Mouse (Mus musculus) MEL (cell line): ENCODE measurements around the gene Vps13c. TPM values are rescaled to one million over a fixed set of nuclear protein-coding genes. Genes with fewer than 3 reads are reported as not detected.

ENCODE experiments used
- DNase-seq: peaks from one replicate; pipeline ENCODE4 v3.0.0; 2011; ENCODE audit warnings: low read depth, low spot score
- H3K27ac ChIP-seq: 2 replicates; pipeline ENCODE4 v1.5.1; 2012; ENCODE audit warnings: low read depth, mild to moderate bottlenecking, control low read depth, low read length, moderate library complexity; ENCODE audit not compliant: control insufficient read depth
- H3K27me3 ChIP-seq, 2 experiments: fragments of 150-350 bp in 1 of 2; sonication (generic) in 1 of 2; 2 replicates each; pipeline ENCODE4 v1.6.1; 2012; ENCODE audit warnings: low read length in 2 of 2, mild to moderate bottlenecking in 2 of 2, improper control_type of control experiment in 1 of 2, moderate library complexity in 1 of 2; ENCODE audit not compliant: insufficient read depth in 2 of 2, control insufficient read depth in 1 of 2
- H3K36me3 ChIP-seq, 2 experiments: 2 replicates each; pipeline ENCODE4 v1.6.1; 2012 to 2014; ENCODE audit warnings: low read length in 2 of 2, improper control_type of control experiment in 1 of 2, inconsistent platforms in 1 of 2, mild to moderate bottlenecking in 1 of 2; ENCODE audit not compliant: insufficient read depth in 2 of 2, control insufficient read depth in 1 of 2
- H3K4me1 ChIP-seq, 2 experiments: fragments of 150-350 bp in 1 of 2; sonication (generic) in 1 of 2; 2 replicates each; pipeline ENCODE4 v1.6.1; 2012; ENCODE audit warnings: low read length in 2 of 2, improper control_type of control experiment in 1 of 2, mild to moderate bottlenecking in 1 of 2; ENCODE audit not compliant: insufficient read depth in 2 of 2, control insufficient read depth in 1 of 2
- H3K4me3 ChIP-seq, 2 experiments: fragments of 150-350 bp in 1 of 2; sonication (generic) in 1 of 2; 2 replicates each; pipeline ENCODE4 v1.5.1; 2012; ENCODE audit warnings: low read depth in 2 of 2, low read length in 2 of 2, mild to moderate bottlenecking in 2 of 2, moderate library complexity in 2 of 2, control low read depth in 1 of 2, improper control_type of control experiment in 1 of 2; ENCODE audit not compliant: control insufficient read depth in 1 of 2, insufficient read depth in 1 of 2
- H3K79me2 ChIP-seq: 2 replicates; pipeline ENCODE4 v1.6.1; 2012; ENCODE audit warnings: mild to moderate bottlenecking, low read length, moderate library complexity; ENCODE audit not compliant: control insufficient read depth, poor library complexity, insufficient read depth
- H3K9ac ChIP-seq: 2 replicates; pipeline ENCODE4 v1.6.1; 2012; ENCODE audit warnings: low read depth, mild to moderate bottlenecking, control low read depth, low read length, moderate library complexity; ENCODE audit not compliant: control insufficient read depth, poor library complexity, severe bottlenecking
- H3K9me3 ChIP-seq: fragments of 150-350 bp; sonication (generic); replicated peaks from 2 replicates; pipeline ENCODE4 v1.6.1; 2012; ENCODE audit warnings: mild to moderate bottlenecking, low read length, improper control_type of control experiment, moderate library complexity; ENCODE audit not compliant: insufficient read depth
- CTCF ChIP-seq, 3 experiments: IDR thresholded peaks in 2 of 3; conservative IDR thresholded peaks in 1 of 3; 2 replicates each; pipeline ENCODE4 v1.5.1; 2011 to 2012; ENCODE audit warnings: low read length in 3 of 3, low read depth in 2 of 3, mild to moderate bottlenecking in 2 of 3, improper control_type of control experiment in 1 of 3, inconsistent platforms in 1 of 3, mixed read lengths in 1 of 3, moderate library complexity in 1 of 3; ENCODE audit not compliant: control insufficient read depth in 1 of 3, insufficient read depth in 1 of 3, poor library complexity in 1 of 3, severe bottlenecking in 1 of 3
- ELF1 ChIP-seq: IDR thresholded peaks from 2 replicates; pipeline ENCODE4 v1.6.1; 2014; ENCODE audit warnings: low read depth, mild to moderate bottlenecking, inconsistent platforms, low read length, improper control_type of control experiment, moderate library complexity
- ETS1 ChIP-seq: IDR thresholded peaks from 2 replicates; pipeline ENCODE4 v1.6.1; 2012; ENCODE audit warnings: low read depth, mild to moderate bottlenecking, inconsistent platforms, low read length, improper control_type of control experiment, moderate library complexity
- GABPA ChIP-seq: IDR thresholded peaks from 2 replicates; pipeline ENCODE4 v1.6.1; 2012; ENCODE audit warnings: low read depth, mild to moderate bottlenecking, inconsistent platforms, low read length, improper control_type of control experiment, moderate library complexity
- GATA1 ChIP-seq: IDR thresholded peaks from 2 replicates; pipeline ENCODE4 v1.6.1; 2011; ENCODE audit warnings: low read depth, low read length, improper control_type of control experiment
- HCFC1 ChIP-seq: IDR thresholded peaks from 2 replicates; pipeline ENCODE4 v1.6.1; 2012; ENCODE audit warnings: low read depth, mild to moderate bottlenecking, inconsistent platforms, low read length, improper control_type of control experiment, moderate library complexity
- JUND ChIP-seq: IDR thresholded peaks from 2 replicates; pipeline ENCODE4 v1.6.1; 2011; ENCODE audit warnings: low read depth, mild to moderate bottlenecking, improper control_type of control experiment, low read length
- MAFK ChIP-seq: IDR thresholded peaks from 2 replicates; pipeline ENCODE4 v1.6.1; 2011; ENCODE audit warnings: low read depth, mild to moderate bottlenecking, low read length, improper control_type of control experiment, borderline replicate concordance
- MAZ ChIP-seq: IDR thresholded peaks from 2 replicates; pipeline ENCODE4 v1.6.1; 2012; ENCODE audit warnings: low read depth, mild to moderate bottlenecking, inconsistent platforms, low read length, improper control_type of control experiment
- MEF2A ChIP-seq: IDR thresholded peaks from 2 replicates; pipeline ENCODE4 v1.6.1; 2014; ENCODE audit warnings: low read depth, mild to moderate bottlenecking, inconsistent platforms, low read length, improper control_type of control experiment; ENCODE audit not compliant: poor library complexity, insufficient replicate concordance, severe bottlenecking; ENCODE audit errors: extremely low read depth
- MXI1 ChIP-seq: IDR thresholded peaks from 2 replicates; pipeline ENCODE4 v1.6.1; 2011; ENCODE audit warnings: mild to moderate bottlenecking, low read depth, low read length, improper control_type of control experiment
- MYB ChIP-seq: IDR thresholded peaks from 2 replicates; pipeline ENCODE4 v1.6.1; 2011; ENCODE audit warnings: mild to moderate bottlenecking, low read depth, low read length, improper control_type of control experiment
- MYC ChIP-seq: IDR thresholded peaks from 2 replicates; pipeline ENCODE4 v1.6.1; 2011; ENCODE audit warnings: low read depth, mild to moderate bottlenecking, low read length, improper control_type of control experiment, moderate library complexity
- POLR2A ChIP-seq, 2 experiments: IDR thresholded peaks; 2 replicates each; pipeline ENCODE4 v1.6.1; 2011 to 2012; ENCODE audit warnings: low read length in 2 of 2, mild to moderate bottlenecking in 2 of 2, control low read depth in 1 of 2, improper control_type of control experiment in 1 of 2, low read depth in 1 of 2, moderate library complexity in 1 of 2; ENCODE audit not compliant: control insufficient read depth in 1 of 2, insufficient read depth in 1 of 2, poor library complexity in 1 of 2
- POLR2AphosphoS5 ChIP-seq: IDR thresholded peaks from 2 replicates; pipeline ENCODE4 v1.6.1; 2012; ENCODE audit warnings: low read depth, borderline replicate concordance, mild to moderate bottlenecking, inconsistent platforms, low read length, moderate library complexity, mixed read lengths
- TAL1 ChIP-seq: IDR thresholded peaks from 2 replicates; pipeline ENCODE4 v1.6.1; 2012; ENCODE audit warnings: mild to moderate bottlenecking, inconsistent platforms, low read length, moderate library complexity, mixed read lengths
- TBP ChIP-seq: IDR thresholded peaks from 2 replicates; pipeline ENCODE4 v1.8.0; 2011; ENCODE audit warnings: low read depth, low read length, improper control_type of control experiment
- TCF12 ChIP-seq: IDR thresholded peaks from 2 replicates; pipeline ENCODE4 v1.6.1; 2014; ENCODE audit warnings: low read depth, mild to moderate bottlenecking, inconsistent platforms, low read length, improper control_type of control experiment, moderate library complexity
- UBTF ChIP-seq: IDR thresholded peaks from 2 replicates; pipeline ENCODE4 v1.6.1; 2012; ENCODE audit warnings: low read depth, mild to moderate bottlenecking, inconsistent platforms, low read length, improper control_type of control experiment, moderate library complexity, borderline replicate concordance; ENCODE audit not compliant: insufficient read depth
- USF1 ChIP-seq: IDR thresholded peaks from 2 replicates; pipeline ENCODE4 v1.6.1; 2014; ENCODE audit warnings: low read depth, mild to moderate bottlenecking, inconsistent platforms, low read length, improper control_type of control experiment, moderate library complexity
- USF2 ChIP-seq, 2 experiments: IDR thresholded peaks; 2 replicates each; pipeline ENCODE4 v1.6.1; 2011 to 2012; ENCODE audit warnings: improper control_type of control experiment in 2 of 2, low read length in 2 of 2, borderline replicate concordance in 1 of 2, inconsistent platforms in 1 of 2, low read depth in 1 of 2, mild to moderate bottlenecking in 1 of 2; ENCODE audit not compliant: insufficient read depth in 1 of 2
- ZC3H11A ChIP-seq: IDR thresholded peaks from 2 replicates; pipeline ENCODE4 v1.6.1; 2012; ENCODE audit warnings: low read depth, mild to moderate bottlenecking, inconsistent platforms, low read length, improper control_type of control experiment
- ZKSCAN1 ChIP-seq: IDR thresholded peaks from 2 replicates; pipeline ENCODE4 v1.6.1; 2012; ENCODE audit warnings: low read depth, mild to moderate bottlenecking, inconsistent platforms, low read length, improper control_type of control experiment, moderate library complexity
- ZMIZ1 ChIP-seq: IDR thresholded peaks from 2 replicates; pipeline ENCODE4 v1.6.1; 2012; ENCODE audit warnings: low read depth, mild to moderate bottlenecking, inconsistent platforms, low read length, improper control_type of control experiment, moderate library complexity
- polyA plus RNA-seq, 2 experiments: library from polyadenylated mRNA; stranded (reverse) in 1 of 2; unstranded in 1 of 2; fragments of >175 nt in 1 of 2; fragments of >200 nt in 1 of 2; gene quantifications; 2 replicates each; pipeline versions ENCODE4 v1.2.1 to v1.2.4; 2012; ENCODE audit warnings: low replicate concordance in 2 of 2, low read depth in 1 of 2; ENCODE audit not compliant: insufficient read length in 2 of 2, insufficient read depth in 1 of 2, missing spikeins in 1 of 2
- total RNA-seq: library from RNA; depleted of rRNA; stranded (reverse); fragments of 300-350 nt; gene quantifications from 2 replicates; pipeline ENCODE4 v1.2.3, GENCODE M21; 2012

Vps13c gene
- total and polyA plus RNA-seq, 3 experiments, result 14.6 to 28.3 TPM; not detected in 1

DNA sequence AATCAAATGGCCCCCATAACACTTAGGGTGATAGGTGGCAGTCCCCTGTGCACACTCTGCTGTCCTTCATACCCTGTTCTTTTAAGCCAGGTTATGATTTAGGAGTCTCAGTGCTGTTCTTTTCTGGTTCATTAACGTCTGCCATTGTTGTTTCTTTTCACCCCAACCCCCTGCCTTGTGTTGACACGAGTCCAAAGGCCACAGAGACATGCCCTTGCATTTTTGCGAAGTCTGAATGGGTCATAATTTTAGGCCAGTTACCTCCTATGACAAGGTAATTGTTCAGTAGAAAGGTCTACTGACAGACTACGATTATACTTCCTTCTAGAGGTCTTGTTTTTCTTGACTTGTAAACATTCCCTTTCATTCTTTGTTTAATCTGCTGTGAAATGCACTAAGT lies 23.8 kb downstream of the Vps13c start:
- Histone ChIP-seq H3K4me3 (no peak overlapping the region), H3K27ac (no peak overlapping the region), H3K4me1 (peaks cover 16 to 17% of the 10 kb centered on the region in 2 experiments), H3K27me3 (no peaks in the 10 kb centered on the region), H3K9me3 (no peaks in the 10 kb centered on the region), H3K79me2 (no peaks in the 10 kb centered on the region; the same call in 1 of the 2 replicates), H3K9ac (no peak overlapping the region), H3K36me3 (peaks cover 0 to 30% of the 10 kb centered on the region in 2 experiments; a peak in 3 of 4 replicates)
- no peak for TF ChIP-seq MAFK
- no peak for TF ChIP-seq MAZ
- TF ChIP-seq ZMIZ1, result no peak
- no peak for TF ChIP-seq POLR2A (IDR thresholded peaks at IDR 0.05; ENCODE audit: control insufficient read depth in 1 of 2, insufficient read depth in 1 of 2, low read depth in 1 of 2, low read length in 2 of 2, poor library complexity in 1 of 2)
- no peak for TF ChIP-seq HCFC1
- TF ChIP-seq ELF1, result no peak
- TF ChIP-seq GATA1, result no peak
- TF ChIP-seq MYB, result no peak
- TF ChIP-seq GABPA, result no peak
- TF ChIP-seq TBP, result no peak
- TF ChIP-seq ZC3H11A, result no peak
- TF ChIP-seq TAL1, result no peak
- no peak for TF ChIP-seq POLR2AphosphoS5
- no peak for TF ChIP-seq MXI1
- no peak for TF ChIP-seq MYC
- TF ChIP-seq ZKSCAN1, result no peak
- DNase-seq, result no peak

GRCm38 (mm10) chr9:67865411-67865810 lies 25.2 kb downstream of the Vps13c start:
- TF ChIP-seq HCFC1 (no peak), JUND (no peak), UBTF (no peak), TBP (no peak), MEF2A (no peak), GABPA (no peak), ZMIZ1 (no peak), CTCF (IDR thresholded peaks at IDR 0.05 in 2 of 3, conservative IDR thresholded peaks at IDR 0.05 in 1 of 3; ENCODE audit: control insufficient read depth in 1 of 3, insufficient read depth in 1 of 3, low read depth in 2 of 3, low read length in 3 of 3, poor library complexity in 1 of 3, severe bottlenecking in 1 of 3) (no peak), MAZ (no peak), ETS1 (no peak), ELF1 (no peak), USF1 (no peak), GATA1 (no peak), TCF12 (no peak), USF2 (IDR thresholded peaks at IDR 0.05; ENCODE audit: borderline replicate concordance in 1 of 2, insufficient read depth in 1 of 2, low read depth in 1 of 2, low read length in 2 of 2) (no peak)
- H3K4me1 ChIP-seq, result peaks cover 13 to 20% of the 10 kb centered on the region in 2 experiments
- H3K27me3 ChIP-seq, result no peaks in the 10 kb centered on the region
- no peak overlapping the region for H3K27ac ChIP-seq
- no peak overlapping the region for H3K9ac ChIP-seq
- DNase-seq, result no peak
- no peaks in the 10 kb centered on the region for H3K9me3 ChIP-seq
- no peaks in the 10 kb centered on the region; the same call in 1 of the 2 replicates for H3K79me2 ChIP-seq
- no peak overlapping the region for H3K4me3 ChIP-seq
- H3K36me3 ChIP-seq, result peaks cover 0 to 33% of the 10 kb centered on the region in 2 experiments; a peak in 3 of 4 replicates
